Mouse (Mus musculus) heart, postnatal 36 days (tissue): ENCODE data around the gene Man2a2. TPM values are rescaled to one million over a fixed set of nuclear protein-coding genes. Genes with fewer than 3 reads are reported as not detected.
A peak's percentile ranks its signal among the peaks of the same experiment; 100 is the strongest.

Experiments used
- DNase-seq, 2 experiments: peaks; one replicate each; pipeline ENCODE4 v3.0.0; 2021 to 2022
- intact Hi-C: fragments of 180-260 bp; cut with DNase I; formaldehyde crosslinking; loops from one replicate; pipeline ENCODE4 v1.15.1; 2025
- total RNA-seq, 2 experiments: library from RNA; stranded (reverse); gene quantifications; 2 replicates each; pipeline ENCODE4 v1.2.3; 2021

Man2a2 gene
- total RNA-seq, 2 experiments from 2014 or later: 60.0 to 62.9 TPM

DNA sequence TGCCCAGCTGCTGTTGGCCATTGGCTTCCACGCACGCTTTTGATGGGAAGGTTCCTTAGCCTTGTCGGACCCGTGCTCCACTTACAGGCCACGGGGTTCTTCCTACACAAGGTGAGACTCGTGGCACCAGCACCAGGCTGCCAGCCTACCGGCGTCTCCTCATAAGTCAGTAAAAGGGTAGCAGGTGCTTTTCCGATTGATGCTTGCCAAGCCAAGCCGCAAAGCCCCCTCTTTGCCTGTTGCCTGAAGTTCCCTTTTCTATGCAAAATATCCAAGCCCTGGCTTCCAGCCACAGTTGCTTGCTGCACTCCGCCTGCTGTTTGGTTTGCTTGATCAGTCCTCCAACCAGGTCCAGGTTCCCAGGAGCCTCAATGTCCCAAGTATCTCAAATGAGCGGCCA is 2.7 kb upstream of the Man2a2 start:
- intact Hi-C loops: no loop called here
- no peak for DNase-seq

DNA sequence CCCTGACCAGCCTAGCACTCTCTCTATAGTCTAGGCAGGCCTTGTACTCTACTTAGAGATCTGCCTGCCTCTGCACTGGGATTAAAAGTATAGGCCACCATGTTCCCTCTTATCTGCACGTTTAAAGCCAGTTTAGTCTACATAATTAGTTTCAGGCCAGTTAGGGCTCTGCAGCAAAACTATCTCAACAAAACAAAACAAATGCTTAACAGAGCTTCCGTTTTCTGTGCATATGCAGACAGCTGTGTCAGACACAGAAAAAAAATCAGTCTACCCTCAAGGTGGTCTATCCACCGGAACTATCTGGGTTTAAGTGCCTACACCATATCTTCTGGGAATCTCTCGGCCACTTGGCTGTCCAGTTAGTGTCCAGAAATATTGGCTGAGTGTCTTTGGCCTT is 2.2 kb upstream of the Man2a2 start:
- DNase-seq: no peak
- intact Hi-C loops: no loop called here

DNA sequence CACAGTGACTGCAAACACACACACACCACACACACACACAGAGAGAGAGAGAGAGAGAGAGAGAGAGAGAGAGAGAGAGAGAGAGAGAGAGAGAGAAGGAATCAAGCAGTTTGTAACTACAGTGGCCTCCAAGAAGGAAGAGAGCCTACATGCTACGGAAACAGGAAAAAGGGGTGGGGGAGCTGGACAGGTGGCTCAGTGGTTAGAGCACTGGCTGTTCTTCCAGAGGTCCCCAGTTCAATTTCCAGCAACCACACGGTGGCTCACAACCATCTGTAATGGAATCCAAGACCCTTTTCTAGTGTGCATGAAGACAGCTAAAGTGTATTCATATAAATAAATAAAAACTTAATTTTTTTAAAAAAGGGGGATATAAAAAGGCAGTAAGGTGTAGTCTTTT is 1.5 kb upstream of the Man2a2 start:
- no peak for DNase-seq
- intact Hi-C loops: no loop called here

DNA sequence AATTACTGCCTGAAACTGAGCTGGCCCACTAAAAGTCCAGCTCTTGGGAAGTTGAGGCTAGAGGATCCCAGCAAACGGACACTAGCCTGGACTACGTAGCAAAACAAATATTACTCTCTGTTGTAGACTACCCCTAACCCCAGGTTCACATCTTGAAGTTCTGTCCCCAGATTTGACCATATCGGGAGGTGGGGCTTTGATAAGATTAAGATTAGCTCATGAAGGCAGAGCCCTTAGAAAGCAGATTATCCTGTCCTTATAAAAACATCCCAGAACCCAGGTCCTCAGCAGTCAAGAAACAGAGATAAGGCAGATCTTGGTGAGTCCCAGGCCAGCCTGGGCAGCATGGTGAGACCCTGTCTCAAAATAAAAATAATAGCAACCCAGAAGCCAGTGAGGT is 991 bp upstream of the Man2a2 start:
- no peak for DNase-seq
- intact Hi-C loops: no loop called here

DNA sequence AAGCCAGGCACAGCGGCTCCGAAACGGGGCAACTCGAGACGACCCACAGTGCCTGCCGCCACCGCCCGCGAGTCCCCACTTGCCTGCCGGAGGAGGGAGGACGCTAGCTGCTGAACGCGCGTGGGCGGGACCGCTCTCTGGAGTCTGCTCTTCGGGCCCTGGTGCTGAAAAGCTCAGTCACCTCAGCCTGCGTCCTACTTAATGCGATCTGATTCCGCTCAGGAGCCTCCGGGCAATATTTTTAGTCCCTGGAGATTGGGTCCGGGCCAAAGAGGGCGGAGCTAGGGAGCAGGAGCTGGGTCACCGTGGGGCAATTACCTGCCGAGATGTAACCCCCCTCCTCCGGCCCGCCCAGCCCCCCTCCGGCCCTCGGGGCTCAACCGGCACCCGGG is 530 bp downstream of the Man2a2 start:
- intact Hi-C loops: loop anchor here (1.0 kb wide), 1 partner anchor 29 kb away; the partner anchor contains the start of gene Unc45a
- DNase-seq: peak; percentile 81 to 85

DNA sequence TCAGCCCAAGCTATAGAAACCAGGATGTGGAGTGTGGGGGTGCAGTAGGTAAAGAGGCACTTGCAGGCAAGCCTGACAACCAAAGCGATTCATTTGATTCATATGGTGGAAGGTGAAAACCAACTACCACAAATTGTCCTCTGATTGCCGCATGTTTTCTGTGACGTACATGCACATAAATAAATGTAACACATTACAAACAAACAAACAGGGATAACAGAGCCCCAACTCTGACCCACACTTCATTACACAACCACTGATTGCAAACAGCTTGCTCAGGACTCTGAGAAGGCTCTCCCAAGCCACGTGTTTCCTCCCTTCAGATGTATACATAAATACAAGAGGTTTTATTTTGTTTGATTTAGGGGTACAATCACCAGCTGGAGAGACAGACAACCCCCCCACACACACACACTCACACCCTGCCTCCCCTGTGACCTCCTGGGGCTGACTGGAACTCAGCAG is 1.2 kb downstream of the Man2a2 start:
- DNase-seq: no peak
- intact Hi-C loops: loop anchor here (1.0 kb wide), 1 partner anchor 29 kb away; the partner anchor contains the start of gene Unc45a

DNA sequence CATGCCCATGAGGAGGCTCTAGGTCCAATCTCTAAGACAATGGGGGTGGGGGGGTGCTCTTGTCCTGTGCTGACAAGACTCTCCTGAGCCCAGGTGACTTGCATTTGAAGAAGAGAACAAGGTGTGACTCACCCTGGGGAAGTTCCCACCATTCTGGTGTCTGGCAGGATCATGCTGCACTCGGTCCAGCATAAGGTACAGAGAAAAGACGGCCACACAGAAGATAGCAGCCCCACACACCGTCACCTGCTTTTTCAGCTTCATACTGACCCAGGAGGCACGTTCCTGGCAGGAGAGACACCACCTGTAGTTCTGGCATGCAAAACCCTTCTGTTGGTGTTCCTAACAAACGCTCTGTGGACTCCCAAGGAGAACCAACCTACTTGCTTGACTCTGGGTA is 1.7 kb downstream of the Man2a2 start:
- intact Hi-C loops: no loop called here

DNA sequence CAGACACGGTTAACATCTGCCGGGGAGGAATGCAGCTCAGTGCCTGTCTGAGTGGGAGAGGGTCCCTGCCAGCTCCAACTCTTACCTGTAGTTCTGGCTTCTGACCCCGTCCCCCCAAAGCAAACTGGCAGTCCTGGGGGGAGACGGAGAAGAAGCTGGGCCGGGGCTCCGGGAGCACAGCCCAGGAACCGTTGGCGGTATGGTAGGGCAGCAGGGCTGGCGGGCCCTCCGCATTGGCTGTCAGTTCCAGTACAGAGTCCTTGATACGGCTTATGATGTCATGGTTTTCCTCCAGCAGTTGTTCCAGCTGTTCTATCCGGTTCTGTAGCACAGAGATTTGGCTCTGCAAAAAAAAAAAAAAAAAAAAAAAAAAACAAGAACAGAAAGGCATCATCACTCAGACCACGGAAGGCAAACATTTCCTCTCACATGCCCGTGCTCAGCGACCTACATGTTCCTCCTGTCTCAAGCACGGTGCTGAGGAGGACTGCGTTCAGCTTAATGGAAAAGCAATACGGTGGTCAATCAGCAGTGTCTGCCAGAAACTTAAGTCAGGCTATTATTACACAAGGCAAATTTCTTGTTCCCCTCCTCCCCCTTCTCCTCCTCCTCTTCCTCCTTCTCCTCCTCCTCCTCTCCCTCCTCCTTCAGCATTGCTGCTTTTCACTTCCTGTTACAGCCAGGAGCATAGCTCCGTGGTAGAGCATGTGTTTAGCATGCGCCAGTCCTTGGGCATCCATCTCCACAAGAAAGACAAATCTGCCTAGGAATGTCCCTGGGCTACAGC is 2.3 kb downstream of the Man2a2 start:
- intact Hi-C loops: no loop called here
- no peak for DNase-seq

More for the DNA sequence above, 1.7 kb downstream of the Man2a2 start:
- no peak for DNase-seq

DNA sequence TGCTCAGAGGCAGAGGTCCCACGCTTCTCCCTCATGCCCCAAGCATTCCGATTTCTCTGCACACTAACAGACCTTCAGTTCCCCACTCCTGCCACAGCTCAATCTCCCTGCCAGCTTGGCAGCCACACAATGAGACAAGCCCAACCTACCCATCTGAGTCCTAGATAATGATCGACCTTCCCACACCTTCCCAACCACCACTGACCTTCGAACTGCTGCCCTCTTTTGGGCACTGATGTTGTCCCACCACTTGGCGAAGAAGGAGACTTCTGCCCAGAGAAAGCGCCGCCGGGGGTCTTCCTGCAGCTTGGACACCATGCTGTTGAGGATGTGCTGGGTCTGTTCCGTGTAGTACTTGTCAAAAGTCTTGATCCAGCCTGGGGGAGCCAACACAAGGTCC is 3.2 kb downstream of the Man2a2 start:
- DNase-seq: no peak
- intact Hi-C loops: no loop called here

DNA sequence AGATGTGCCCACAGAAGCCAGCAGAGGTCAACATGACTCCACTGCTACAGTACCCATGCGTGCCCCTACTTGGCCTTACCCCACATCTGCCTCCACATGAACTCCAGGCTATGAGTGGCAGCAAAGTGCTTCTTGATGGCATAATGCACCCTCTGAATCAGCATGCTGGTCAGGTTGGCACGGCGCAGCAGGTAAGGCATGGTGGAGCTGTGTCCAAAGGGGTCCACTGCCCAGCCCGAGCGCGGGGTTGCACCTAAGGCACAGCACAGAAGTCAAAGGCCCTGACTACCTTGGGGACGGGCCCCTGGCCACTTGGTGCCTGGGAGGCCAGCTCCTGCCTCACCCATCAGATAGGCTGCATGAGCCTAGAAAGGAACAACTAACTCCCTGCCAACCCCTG is 3.9 kb downstream of the Man2a2 start:
- intact Hi-C loops: no loop called here
- DNase-seq: no peak

DNA sequence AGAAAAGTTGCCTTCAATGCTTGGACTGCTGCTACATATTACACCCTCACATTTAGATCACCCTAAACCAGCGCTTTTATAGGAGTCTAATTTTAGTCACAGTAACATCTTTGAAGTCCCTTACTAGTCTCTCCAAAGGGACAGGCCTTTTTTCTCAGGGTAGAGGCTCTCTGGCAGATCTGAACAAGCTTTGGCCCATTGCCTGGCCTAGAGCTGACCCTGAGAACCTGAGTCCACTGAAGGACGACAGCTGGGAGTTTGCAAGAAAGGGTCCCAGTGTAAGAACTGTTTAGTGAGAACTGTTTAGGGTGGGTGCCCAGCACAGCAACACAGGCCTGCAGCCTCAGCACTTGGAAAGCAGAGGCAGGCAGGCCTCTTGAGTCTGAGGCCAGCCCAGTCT is 5.4 kb downstream of the Man2a2 start:
- intact Hi-C loops: no loop called here
- no peak for DNase-seq

DNA sequence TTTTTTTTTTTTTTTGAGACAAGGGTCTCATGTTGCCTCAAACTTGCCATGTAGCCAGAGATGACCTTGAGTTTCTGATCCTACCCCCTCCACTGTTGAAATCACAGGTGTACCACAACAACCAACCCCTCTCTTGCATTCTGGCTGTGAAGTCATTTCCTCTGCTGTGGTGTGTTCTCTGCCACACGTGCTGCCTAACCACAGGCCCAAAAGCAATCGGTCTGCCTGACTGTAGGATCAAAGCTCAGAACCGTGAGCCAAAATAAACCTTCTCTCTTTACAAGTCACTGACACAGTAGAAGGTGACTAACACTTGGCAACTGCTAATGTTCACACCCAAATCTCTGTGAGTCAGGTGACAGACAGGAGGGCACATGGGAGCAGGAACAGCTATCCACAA is 10.7 kb downstream of the Man2a2 start:
- intact Hi-C loops: no loop called here
- no peak for DNase-seq

DNA sequence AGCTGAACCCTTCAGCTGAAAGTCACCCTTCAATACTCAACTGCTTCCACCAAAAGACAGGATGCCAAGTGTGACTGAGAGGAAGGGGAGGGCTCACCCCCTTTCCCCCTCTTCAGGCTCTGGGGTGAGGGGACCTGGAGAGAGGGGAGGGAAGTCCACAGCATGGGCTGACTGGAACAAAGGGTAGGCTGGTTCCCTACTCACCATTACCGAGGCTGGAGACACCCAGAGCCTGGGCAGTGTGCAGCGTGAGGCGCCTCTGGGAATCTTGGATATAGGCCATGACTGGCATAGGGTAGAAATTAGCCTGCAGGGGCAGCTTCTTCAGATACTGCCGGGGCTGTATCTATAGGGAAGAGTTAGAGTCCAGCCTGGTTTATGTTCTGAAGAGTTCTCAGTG is 13.1 kb downstream of the Man2a2 start:
- intact Hi-C loops: no loop called here
- DNase-seq: no peak

DNA sequence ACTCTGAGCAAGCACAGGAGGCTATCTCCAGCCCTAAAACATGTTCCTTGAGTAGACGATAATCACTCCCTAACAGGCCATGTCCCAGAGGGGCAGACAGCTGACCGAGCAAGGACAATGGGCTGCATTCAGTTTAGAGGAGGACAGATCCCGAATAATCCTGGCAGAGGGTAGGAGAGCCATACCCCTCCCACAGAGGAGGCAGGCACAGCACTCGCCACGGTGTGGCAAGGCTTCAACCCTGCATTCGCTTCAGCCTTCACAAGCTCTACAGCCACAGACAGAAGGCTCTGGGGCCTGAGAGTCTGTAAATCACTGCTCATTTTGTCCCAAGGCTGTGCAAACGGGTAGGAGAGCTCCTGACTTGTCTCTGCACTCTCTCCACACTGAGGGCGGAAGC is 14.0 kb downstream of the Man2a2 start:
- intact Hi-C loops: no loop called here
- DNase-seq: no peak

DNA sequence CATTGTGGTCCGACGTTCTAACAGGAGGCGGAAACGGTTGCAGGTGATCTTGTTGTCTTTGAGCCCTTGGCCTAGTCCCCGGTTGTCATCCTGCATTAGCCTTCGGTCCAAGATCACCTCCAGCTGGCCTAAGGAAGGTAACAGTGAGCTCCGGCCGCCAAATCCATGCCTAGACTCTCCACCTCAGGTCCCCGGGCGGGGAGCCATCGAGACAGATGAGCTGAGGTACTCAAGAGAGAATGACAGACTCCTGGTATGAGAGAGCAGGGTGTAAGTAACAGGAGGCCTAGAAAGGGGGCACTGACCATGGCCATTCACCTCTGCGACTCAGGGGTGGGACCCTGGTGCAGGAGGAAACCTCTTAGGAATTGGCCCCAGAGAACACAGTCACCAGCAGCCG is 14.8 kb downstream of the Man2a2 start:
- intact Hi-C loops: no loop called here
- DNase-seq: no peak

DNA sequence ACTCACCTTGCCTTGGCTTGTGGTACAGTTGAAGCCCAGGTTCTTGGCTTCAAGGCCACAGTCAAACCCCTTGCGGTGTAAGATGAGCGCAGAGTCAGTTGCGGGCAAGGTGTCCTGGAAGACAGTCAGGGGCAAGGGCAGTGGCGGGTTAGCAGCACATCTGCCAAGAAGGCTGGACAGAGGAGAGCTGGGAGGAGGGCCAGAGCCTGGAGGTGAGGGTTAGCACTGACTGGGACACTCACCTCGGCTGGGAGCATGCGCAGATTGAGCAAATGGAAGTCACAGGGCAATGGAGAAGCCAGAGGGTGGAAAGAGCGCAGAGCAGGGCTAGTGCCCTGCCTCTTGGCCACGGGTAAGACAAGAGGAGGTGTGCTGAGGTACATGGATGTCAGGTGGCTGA is 18.3 kb downstream of the Man2a2 start:
- intact Hi-C loops: no loop called here
- DNase-seq: no peak

DNA sequence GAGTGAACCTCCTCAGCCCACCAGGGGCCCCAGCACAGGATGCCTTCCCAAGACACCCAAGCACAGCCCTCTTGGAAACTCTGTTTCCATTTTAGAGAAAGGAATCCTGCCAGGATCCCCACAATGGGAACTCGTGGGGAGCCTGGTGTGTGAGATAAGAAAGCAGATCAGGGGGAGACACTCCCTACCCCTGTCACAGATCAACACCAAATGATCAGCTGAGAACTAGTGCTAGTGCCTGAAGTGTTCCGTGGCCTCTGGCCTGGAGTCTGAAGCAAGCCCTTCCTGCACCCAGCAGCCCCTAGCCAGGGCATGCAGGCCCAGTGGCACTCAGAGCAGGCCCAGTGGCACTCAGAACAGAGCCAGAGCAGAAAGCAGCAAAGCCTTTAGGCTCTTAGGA is 20.4 kb downstream of the Man2a2 start:
- intact Hi-C loops: no loop called here

DNA sequence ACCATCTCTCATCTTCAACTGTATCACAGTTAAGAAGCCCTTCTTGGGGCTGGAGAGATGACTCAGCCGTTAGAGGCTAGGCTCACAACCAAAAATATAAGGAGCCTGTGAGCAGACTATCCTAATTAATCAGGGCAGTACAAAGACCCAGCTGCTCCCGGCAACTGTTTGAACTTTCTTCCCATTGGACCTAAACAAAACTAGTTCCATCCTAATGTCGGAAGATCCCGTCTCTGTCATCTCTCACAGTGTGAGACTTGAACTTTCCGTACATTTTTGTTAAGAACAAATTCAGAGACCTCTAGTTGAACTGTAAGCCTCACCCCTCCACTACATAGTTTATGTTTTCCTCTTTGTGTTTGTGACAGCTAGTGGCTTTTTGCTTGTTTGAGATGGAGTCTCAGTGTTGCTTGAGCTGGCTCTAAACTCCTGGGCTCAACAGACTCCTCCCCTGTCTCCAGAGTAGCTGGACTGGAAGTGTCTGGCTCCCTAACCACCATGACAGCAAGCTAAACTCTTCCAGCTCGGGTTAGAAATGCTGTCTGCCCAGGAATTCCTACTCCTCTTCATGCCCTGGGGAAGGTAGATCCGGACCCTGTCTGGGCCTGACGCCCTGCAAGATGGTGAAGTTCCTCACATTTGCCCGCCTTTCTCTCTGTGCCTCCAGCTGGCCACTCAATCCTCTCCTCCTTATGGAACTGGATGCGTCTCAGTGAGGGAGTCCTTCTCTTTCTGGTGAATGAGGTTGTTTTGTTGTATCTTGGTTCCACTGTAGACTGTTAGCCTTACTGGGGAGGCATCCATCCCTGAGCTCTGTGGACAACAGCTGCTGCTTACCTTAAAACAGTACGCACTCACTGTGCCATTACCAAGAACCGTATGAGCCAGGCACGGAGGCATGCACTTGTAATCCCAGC is 23.2 kb downstream of the Man2a2 start:
- DNase-seq: no peak

More for the DNA sequence above, 20.4 kb downstream of the Man2a2 start:
- no peak for DNase-seq

DNA sequence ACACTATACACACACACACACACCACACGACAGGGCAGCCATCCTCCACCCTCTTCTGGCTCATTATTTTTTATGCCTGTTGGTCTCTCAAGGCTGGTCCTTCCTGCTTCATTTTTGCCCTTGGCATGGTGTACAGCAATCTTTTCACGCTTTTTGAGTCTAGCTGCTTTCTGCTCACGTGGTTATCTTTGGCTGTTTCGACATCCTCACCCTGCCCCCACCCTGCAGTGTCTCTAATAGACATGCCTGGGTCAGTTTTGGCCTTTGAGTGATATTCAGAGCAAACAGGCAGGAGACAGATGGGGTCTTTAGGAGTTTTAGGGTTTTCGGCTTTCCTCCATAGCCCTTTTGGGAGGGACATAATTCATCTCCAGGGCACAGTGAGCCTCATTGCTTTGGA is 24.3 kb downstream of the Man2a2 start:
- intact Hi-C loops: no loop called here
- no peak for DNase-seq

More for the DNA sequence above, 23.2 kb downstream of the Man2a2 start:
- intact Hi-C loops: no loop called here

DNA sequence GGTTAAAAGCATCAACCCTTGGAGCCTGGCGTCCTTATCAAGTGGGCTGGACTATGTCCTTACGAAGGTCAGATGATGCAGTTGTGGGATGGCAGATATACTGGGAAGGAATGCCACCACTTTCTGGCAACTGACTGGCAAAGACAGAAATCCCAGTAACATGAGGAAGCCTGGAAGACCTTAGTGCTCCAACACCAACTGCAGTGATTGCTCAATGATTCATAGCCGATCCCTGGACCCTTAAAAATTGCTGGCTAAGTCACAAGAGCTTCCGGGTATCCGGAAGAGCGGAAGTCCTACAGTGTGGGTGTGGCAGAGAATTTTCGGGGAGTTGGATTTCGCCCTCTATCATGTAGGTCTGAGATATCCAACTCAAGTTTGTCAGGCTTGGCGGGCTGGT is 25.0 kb downstream of the Man2a2 start:
- DNase-seq: no peak
- intact Hi-C loops: no loop called here

DNA sequence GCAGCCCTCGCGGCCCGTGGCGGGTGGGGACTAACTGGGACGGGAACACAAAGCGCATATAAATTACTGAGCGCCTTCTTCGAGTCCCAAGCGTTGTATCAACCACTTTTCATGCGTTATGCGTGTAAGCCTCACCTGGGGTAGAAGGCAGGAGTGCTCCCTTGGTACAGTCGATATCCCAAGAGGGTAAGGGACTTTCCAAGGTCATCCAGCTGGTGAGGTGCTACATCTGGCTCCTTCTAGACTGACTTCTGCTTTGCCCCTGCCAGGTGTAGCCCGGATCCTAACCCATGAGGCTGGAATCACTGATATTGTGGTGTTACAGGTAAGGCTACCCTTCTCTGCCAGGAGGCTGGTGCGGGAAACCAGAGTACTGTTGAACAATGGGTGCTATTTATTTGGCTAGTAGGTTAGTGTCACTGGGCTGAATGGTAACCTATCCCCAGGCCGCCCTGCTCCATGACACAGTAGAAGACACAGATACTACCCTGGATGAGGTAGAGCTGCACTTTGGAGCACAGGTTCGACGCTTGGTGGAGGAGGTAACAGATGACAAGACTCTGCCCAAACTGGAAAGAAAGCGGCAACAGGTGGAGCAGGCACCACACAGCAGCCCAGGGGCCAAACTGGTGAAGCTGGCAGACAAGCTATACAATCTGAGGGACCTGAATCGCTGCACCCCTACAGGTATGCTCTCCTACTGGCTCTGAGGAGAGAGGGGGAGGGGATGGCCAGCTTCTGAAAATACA is 27.7 kb downstream of the Man2a2 start:
- intact Hi-C loops: loop anchor here (2.0 kb wide), 2 partner anchors 33 to 241 kb away; no protein-coding TSS in a partner anchor
- no peak for DNase-seq
